Mouse (Mus musculus) urinary bladder, adult 18-20 months (tissue): ENCODE results near the gene Nek1.

Experiments used
- DNase-seq, 2 experiments: peaks; one replicate each; pipeline ENCODE4 v3.0.0; 2022; ENCODE audit warnings: low spot score in 2 of 2, mixed read lengths in 2 of 2

Nek1 gene

DNA sequence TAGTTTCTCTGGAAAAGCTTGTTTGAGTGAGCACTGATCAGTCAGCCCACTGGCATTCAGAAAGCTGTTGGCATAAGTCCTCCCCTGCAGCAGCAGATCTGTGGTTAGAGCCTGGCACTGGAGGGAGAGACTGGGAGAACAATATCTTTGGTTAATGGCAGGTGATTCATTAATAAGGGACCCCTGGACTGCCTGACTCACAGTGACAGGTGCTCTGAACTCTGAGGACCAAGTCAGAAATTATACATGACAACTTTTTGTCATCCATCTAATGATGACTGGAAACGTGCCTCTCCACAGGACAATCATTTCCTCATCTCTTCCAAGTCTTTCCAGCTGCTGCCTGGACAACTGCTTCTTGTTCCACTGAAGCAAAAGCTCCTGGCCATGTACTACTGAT, 163.4 kb downstream of the Nek1 start:
- DNase-seq = no peak

GRCm38 (mm10) chr8:61158540-61158939, 165.5 kb downstream of the Nek1 start:
- no peak for DNase-seq

- no peak for DNase-seq
These were observed 168.6 kb downstream of the Nek1 start for GRCm38 (mm10) chr8:61161461-61162185.

DNA sequence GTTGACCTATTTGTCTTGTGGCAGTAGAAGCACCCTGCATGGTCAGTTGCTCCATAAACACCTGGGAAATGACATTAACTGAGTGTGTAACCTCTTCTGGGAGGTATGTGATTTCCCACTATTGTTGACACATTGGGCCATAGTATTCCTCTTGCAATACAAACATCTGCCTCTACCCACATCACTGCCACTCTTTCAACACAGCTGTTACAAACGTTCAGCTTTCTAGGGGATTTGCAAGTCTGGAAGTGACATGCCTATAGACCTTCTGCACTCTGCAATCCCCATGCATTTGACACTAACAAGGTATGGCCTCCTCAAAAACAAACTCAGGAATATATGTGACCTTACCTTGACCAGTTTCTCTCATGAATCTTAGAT, 169.2 kb downstream of the Nek1 start:
- DNase-seq = no peak

GRCm38 (mm10) chr8:61171546-61171945, 178.6 kb downstream of the Nek1 start:
- no peak for DNase-seq

DNA sequence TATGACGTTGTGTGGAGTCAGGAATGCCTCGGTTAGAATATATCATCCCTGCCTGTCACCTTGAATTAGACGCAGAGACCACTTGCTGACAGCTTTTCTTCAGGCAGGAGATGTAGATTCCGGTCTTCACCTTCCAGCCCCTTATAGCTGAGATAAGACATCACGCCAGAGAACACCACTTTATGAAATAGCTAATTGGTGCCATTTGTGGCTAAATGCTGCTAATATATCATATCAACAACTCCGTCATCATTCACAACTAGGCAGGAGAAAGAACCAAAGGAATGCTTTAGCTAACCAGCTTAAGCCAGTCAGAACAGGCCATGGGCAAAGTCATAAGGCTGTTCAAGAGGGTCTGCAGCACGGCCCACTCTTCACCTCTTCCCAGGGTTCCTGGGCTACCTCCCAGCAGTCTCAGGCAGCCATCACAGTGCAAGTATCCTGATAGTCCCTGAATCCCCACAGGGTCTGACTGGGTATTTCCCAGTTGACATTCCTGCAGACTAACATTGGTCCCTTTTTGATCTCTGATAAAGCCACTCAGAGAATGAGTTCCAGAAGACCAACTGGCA, 181.0 kb downstream of the Nek1 start:
- DNase-seq = no peak

GRCm38 (mm10) chr8:61175876-61176275, 182.9 kb downstream of the Nek1 start:
- DNase-seq = no peak

DNA sequence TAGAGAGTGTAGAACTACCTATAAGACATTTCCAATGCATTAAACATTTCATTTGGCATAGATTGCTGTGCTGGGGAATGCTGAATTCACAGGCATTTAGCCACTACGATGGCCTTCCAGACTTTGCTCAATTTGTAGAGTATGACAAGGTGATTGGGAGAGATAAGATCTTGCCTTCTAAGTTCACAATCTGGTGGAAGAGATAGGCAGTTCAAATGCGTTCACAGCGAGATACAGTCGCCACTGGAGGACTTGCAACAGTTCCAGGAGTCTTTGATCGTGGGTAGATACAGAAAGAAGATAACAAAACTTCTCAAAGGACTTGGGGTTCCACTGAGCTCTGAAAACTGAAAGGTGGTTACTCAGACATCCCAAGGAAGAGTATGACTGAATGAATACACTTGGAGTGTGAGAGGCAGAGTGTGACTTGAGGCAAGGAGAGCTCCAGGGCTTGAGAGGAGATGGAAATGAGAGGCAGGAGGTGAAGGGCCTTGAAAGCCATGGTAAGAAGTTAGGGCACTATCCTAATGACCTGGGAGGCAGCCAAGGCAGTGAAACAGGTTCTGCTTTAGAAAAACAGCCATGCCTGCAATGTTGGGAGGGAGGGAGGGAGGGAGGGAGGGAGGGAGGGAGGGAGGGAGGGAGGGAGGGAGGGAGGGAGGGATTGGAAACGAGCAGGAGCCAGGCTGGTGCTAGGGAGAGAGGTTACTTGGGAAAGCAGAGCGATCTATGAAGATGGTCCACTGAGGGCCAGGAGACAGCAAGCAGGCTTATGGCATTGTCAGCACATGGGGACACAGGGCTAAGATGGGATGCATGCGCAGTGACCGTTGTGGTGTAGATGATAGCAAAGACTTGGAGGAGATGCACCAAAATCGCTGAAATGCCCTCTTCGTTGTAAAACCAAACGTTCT, 184.9 kb downstream of the Nek1 start:
- DNase-seq = no peak

- no peak for DNase-seq
These were observed 185.7 kb downstream of the Nek1 start for GRCm38 (mm10) chr8:61178594-61179140.
